Mouse (Mus musculus) ovary, postnatal 10 days (tissue): Measurements from ENCODE around the gene Gm44503.

Experiments
- DNase-seq: peaks from one replicate; pipeline ENCODE4 v3.0.0; 2022; ENCODE audit warnings: low spot score

Gene Gm44503

DNA sequence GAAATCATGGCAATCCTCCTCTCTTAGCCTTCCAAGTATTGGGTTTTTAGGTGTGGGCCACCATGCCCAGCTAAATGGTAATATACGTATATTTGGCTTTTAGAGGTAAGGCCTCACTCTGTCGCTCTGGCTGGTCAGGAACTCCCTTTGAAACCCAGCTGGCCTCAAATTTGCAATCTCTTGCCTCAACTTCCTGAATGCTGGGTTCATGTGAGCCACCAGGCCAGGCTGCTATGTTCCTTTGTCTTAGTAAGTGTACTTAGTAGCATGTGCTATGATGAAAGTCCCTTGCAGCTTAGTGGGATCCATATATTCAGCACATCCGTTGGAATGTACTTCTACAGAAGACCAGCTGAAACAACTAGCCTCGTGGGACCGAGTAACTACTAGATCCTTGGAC is 16.1 kb downstream of the Gm44503 start:
- no peak for DNase-seq

DNA sequence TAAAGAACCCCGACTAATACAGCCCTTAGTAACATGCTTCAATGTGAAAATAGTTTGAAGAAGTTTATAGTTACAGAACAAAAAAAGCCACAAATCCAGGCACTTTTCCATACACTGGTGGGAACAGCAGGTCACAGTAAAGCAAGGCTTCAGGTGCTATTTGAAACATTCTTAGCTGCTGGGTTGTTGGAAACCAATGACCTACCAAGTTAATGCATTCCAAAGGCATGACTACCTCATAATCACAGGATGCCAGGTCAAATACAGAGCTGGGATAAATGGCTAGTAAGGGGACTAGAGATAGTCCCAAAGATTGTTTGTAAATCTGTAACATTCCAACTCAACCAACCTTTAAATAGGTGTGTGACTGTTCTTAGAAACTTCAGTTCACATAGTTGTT is 16.6 kb downstream of the Gm44503 start:
- no peak for DNase-seq

DNA sequence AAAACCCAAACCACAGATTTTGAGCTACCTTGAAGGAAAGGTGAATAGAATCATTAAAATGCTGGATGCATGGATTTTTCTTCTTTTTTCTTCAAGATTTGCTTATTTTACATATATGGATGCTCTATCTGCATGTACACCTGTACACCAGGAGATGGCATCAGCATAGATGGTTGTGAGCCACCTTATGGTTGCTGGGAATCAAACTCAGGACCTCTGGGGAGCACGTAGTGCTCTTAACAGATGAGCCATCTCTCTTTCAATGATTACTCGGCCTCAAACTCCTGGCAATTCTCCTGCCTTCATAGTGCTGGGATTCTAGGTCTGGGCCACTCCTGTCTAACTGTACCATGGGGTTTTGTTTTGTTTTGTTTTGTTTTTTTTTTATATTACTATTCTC is 24.4 kb downstream of the Gm44503 start:
- DNase-seq = no peak

DNA sequence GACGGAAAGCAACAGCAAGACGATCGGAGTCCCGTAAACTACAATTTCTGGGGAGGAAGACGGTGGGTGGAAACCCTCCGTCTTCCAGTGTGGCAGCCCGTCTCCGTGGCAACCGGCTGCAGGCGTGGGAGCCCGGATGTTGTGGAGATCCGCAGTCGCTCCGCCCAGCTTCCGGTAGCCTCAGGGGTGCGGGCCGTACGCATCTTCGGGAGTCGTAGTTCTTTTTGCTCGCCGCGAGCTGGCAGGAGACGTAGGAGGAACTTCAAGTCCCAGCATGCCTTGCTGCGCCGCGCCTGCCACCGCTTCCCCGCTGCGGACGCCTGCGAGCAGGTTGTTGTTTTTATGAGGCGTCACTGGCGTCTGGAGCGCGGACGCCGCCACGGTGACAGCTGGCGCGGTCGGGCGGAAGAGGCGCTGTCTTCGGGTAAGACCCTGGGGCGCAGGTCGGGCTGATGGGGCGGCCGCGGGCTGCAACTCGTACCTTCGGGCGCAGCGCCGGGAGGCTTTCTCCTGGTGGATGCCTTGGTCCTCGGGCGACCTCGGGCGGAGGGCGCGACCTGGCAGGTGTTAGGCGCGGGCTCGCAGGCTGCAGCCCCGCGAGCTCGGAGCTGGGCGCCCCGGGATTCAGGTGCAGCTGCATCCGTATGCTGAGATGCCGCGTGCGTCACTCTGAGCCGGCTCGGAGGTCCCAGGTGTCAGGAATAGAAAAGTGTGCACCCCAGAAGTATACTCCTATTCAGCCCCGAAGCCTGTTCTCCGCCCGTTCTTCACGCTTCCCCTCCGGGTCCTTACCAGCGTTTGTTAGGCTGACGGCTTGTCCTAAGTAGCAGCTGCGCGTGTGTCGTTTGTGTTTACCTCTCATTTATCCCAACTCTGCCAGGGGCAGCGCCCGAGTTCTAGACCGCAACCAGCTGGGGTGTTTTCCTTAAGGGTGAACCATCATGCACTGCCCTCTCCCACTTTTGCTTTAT is 26.9 kb downstream of the Gm44503 start, which contains the start of the genes Ccpg1os and Ccpg1:
Gene Ccpg1os, minus strand, starts transcription at position 133 of the 971 bp plus-strand sequence.
Gene Ccpg1, plus strand, starts transcription at position 180 of the 971 bp plus-strand sequence.
- DNase-seq = peak; percentile 67

DNA sequence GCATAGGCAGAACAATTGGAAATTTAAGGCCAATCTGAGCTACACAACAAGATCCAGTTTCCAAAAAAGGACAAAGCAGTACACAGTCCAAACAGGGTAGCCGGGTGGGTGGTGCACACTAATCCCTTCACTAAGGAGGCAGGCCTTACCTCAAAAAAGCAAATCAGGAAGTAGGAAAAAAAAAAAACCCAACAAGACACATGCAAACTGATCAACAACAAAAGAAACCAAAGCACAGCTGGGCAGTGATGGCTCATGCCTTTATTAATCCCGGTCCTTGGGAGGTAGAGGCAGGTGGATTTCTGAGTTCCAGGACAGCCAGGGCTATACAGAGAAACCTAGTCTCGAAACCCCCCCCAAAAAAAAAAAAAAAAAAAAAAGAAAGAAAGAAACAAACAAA is 29.1 kb downstream of the Gm44503 start:
- no peak for DNase-seq

DNA sequence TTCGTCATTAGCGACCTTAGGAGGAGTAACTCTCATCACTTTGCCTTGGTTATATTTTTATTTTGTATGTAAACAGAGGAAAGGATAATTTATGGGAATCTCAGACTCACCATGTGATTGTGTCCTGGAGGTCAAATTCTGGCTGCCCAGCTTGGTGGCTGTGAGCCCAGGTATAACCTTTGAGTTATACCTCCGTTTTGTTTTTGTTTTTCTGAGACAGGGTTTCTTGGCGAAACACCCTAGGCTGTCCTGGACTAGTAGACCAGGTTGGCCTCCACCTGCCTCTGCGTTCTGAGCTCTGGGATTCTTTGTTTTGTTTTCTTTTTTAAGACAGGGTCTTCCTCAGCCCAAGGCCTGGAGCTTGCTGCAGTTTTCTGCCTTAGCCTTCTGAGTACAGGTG is 30.1 kb downstream of the Gm44503 start:
- DNase-seq = no peak

DNA sequence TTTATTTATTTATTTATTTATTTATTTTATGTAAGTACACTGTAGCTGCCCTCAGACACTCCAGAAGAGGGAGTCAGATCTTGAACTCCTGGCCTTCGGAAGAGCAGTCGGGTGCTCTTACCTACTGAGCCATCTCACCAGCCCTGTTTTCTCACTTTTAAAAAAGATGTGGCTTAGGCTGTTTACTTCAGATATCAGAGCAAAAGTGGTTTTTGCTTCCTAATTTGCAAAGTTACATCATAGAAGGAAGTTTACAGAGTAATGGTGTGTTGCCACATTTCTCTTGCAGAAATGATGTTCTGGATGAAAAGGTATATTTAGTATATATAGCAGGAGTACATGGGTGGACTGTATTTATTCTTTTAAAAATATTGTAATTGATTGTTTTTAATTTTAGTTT is 32.8 kb downstream of the Gm44503 start:
- DNase-seq = no peak

DNA sequence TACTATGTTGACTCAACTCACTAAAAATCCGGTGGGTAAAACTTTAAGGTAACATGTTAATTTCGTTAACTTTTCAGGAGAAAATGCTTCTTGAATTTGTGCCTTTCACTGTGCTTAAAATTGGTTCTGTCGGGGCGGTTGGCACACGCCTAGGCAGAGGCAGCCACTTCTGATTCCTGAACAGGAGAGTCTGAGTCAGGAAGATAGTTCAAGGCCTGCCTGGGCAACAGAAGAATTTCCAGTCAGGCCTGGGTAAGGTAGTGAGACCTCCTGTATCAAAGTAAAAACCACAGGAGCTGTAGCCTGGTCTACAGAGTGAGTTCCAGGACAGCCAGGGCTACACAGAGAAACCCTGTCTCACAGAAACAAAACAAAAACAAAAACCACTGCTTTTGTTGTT is 33.9 kb downstream of the Gm44503 start:
- no peak for DNase-seq

DNA sequence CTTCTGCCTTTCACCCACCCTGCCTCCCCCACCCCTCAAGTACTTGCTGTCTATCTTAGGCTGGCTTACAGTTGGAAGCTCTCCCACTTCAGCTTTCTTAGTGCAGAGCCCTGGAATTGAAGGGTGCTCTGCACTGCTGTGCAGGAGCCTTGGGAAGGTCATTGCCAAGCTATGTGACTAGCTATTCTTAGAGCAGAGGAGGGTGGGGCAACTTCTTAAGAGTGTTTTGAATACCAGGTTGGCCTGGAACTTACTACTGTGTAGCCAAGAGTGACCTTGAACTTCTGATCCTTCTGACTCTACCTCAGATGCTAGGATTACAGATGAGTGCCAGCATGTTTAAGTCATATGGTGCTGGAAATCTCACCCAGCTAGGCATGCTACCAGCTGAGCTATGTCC is 37.5 kb downstream of the Gm44503 start:
- no peak for DNase-seq

DNA sequence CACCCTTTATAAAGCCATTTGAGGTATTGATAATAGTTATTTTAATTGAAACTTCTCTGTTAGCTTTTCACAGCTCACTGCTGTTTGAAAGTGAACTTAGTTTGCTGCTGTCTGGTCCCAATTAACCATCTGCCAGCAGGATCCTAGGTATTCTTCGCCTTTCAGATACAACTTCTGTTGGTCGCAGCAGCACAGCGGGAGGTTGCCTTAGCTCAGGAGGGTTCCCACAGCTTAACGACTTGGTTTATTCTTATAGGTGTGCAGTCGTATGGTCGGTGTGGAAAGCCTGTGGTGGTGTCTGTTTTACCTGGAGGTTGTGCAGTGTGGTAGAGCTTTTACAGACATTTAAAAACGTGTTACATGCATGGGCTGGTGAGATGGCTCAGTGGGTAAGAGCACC is 38.2 kb downstream of the Gm44503 start:
- no peak for DNase-seq

DNA sequence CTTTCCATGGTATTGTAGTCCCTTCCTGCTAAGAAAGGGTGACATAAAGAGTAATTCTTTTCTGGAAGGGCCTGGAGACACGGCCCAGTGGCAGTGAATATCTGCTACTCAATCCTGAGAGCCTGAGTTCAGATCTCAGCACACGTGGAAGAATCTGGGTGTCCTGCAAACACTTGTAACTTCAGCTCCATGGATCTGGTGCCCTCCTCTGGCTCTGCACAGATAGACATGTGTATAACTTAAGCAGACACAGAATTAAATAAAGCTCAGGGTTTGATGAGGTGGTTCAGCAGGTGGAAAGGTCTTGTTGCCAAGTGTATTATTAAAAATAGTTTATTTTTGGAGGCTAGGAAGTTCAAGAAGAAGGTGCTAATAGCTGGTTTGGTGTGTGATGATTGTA is 41.8 kb downstream of the Gm44503 start:
- DNase-seq = no peak

DNA sequence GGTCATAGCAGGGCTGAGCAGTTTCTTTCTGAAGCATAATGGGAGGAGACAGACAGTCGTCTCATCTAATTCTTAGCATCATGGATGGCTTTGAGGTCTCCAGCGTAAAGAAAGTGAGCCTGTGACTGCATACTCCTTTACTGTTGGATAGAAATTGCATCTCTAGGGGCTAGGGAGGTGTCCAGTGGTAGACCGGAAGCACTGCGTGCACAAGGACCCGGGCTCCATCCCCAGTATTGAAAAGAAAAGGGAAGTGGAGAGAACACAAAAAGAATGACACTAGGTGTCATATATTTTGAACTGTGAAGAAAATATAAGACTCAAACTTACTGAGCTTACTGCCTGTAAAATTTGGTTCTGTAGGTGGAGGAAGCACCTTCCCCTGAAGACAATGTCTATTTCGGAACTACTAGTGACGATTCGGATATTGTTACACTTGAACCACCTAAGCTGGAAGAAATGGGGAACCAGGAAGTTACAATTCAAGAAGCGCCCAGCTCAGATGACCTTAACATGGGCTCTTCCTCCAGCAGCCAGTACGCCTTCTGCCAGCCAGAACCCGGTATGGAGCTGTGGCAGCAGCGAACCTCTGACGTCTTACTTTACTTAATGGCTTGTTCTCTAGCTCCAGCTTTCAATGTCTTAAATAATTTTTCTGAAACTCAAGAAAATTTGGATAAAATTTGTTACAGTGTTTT is 42.8 kb downstream of the Gm44503 start:
- no peak for DNase-seq

DNA sequence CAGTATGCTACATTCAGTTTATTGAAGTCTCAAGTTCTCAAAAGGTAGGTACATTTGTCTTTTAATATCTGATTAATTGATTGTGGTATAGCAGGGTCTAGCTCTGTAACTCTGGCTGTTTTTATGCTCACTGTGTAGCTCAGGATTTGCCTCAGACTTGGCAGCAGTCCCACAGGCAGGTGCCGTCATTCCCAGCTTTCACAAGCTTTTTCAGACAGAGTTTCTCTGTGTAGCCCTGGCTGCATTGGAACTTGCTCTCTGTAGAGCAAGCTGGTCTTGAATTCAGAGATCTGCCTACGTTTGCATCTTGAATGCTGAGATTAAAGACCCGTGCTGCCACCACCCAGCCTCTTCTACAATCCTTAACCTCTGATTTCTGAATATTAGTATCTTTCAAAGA is 43.5 kb downstream of the Gm44503 start:
- no peak for DNase-seq

DNA sequence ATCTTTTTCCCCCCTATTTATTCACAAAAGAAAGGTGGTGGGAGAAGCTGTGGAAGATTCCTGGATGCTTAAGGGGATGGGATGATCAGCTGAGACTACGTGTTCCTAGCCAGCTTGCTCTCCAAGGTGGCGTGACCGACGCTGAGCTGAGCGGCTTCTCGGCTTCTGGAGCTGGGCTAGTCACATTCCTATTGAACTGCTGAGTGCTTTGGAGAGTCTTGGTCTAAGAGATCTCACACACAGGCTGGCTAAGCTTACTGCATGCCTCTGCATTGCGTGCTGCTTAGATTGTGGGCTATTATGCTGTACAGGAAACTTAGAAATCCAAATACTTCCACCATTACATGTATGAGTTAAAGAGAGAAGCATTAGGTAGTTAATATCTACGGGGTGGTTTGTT is 45.4 kb downstream of the Gm44503 start:
- DNase-seq = no peak

DNA sequence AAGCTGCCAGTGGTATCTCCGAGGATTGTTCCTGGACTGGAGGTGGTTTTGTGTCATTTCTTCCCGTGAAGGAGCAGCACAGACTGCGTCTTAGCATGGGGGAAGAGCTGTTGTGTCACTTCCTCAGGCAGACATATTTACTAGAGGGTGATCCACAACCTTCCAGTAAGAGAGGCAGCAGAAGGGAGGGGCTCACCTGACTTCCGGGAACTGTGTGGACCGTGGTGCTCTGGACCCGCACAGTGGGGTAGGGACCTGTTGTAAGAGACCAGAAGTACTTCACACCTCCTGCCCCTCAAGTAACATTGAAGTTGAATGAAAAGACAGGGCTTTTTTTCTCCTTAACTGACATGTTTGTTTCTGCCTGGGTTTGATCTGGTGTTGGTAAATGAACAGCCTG is 46.5 kb downstream of the Gm44503 start:
- DNase-seq = no peak

DNA sequence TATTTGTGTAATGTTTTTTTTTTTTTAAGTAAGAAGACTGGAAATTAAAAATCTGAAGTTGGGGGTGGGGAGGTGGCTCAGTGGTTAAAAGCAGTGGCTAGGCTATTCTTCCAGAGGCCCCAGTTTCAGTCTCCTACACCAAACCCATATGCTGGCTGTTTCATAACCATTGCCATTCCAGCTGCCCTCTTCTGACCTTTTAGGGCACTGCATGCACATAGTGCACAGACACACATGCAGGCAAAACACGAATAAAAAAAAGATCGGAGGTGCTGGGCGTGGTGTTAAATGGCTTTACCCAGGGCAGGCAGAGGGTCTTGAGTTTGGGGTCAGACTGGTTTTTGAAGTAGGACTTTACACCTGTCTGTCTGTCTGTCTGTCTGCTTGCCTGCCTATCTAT is 47.5 kb downstream of the Gm44503 start:
- DNase-seq = no peak

DNA sequence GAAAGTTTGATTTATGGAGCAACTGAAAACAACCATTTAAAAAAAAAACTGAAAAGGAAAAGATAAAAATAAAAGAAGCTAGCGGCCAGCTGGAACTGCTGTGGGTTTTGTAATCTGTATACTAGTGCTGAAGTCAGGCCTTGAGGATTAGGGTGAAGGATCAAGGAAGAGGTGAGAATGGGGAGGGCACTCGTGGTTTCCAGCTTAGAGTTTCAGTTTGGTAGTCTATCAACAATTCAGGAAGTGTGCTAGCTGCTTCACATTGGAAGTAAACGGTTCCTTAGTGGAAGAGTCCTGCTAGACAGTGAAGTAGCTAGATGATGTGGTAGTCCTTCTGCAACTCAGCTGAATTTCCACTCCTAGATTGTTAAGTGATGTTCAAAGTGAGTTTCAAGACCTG is 49.7 kb downstream of the Gm44503 start:
- no peak for DNase-seq

DNA sequence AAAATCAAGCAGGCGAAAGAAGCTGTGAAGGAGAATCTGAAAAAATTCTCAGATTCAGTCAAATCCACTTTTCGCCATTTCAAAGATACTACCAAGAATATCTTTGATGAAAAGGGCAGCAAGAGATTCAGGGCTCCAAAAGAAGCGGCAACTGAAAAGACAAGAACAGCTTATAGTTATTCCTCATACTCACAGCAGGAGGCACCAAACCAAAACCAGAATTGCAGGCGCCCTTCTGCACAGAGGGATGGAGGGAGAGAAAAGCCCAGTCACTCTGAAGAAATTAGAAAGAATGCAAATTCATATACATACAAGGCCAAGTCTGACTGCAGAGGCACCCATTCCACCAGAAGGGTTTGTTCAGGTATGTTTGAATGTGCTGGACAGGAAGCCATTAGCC is 54.0 kb downstream of the Gm44503 start:
- DNase-seq = no peak

DNA sequence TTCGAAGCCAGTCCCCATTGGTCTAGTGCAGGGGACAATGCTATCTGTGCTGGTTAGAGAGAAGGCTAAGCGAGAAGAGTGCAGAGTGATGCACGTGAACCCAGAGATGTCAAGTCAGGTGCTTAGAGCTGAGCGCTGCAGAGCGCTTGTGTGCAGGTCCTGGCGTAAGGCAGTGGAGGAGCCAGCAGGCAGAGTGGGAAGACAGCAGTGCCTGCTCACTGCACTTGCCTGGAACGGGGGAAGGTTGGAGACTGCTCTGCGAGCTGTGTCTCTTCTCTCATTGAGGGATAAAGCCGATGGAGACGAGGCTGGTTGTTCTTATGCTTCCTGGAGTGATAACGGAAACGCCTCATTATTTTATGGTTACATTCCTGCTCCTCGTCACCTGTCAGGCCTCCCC is 56.1 kb downstream of the Gm44503 start:
- DNase-seq = no peak

DNA sequence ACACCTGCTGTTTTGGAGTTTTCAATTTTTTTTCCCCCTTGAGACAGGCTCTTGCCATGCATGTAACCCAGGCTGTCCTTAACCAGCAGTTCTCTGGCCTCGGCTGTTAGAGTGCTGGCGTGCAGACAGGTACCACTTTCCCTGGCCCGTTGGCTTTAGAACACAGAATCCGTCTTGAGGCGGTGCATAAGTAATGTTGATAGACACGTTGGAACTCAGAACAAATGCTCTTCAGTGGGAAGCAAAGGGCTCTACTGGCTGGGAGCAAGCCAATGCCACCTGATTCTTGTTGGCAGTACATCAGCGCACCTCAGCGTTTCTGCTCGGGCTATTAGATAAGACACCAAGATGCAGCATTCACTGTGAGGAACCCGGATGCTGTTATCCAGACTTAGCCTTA is 61.2 kb downstream of the Gm44503 start:
- DNase-seq = no peak

DNA sequence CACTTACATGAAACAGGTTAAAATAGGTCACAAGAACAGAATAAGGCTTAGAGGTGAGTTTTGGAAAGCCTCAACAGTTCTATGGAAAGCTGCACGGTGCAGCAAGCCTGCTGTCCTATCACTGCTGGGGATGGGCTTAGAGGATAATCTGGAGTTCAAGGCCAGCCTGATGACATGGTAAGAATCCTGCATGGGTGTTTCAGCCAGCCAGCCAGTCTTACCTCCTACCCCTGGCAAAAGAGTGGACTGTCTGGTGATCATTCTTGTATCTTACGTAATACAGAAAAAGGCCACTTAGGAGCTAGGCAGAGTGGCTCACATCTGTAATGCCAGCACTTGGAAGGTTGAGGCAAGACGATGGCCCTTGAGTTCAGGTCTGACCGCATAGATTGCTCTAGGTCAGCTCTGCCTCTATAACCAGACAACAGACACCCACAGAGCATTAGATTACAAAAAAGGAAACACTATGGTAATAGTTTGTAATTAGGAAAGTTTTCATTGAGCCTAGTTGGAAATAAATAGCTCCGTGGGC is 62.0 kb downstream of the Gm44503 start:
- DNase-seq = no peak

DNA sequence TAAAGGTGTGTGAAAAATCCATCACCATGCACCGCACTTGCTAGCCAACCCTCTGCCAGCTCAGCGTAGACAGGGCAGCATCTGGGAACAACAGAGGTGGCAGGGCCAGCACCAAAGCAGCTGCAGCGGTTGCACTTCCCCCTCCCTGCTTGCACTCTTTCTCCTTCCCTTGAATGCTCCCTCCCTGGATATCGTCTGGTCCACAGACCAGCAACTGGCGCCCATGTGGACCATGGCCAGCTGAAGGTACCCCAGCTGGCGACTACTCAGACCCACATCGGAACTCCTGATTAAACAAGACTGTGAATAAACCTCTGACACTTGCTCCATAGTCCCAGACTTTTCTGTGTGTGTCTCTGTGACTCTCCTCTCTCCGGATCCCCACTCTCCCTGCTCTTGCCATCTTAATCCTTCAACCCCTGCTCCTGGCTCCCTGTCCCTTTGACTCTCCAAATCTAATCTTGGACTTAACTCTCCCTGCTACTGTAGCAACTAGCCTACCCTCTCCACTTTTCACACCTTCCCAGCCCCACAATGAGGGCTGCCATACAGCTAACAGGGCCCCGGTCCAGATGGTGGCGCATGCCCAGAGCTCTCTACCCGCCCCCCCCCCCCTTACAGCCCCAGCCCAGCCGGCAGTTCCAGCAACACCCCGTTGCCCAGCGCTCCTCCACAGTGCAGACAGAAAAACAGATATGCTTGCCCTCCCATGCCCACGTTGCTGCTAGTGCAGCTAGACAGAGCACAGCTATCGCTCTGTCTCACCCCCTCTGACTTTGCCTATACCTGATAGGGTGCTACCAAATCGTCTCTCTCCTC is 67.4 kb downstream of the Gm44503 start:
- DNase-seq = no peak
